Mouse (Mus musculus): ENCODE results near the gene Tulp1. TPM values are rescaled to one million over a fixed set of nuclear protein-coding genes. Genes with fewer than 3 reads are reported as not detected.
A peak's percentile ranks its signal among the peaks of the same experiment; 100 is the strongest.
"Not testable (repeated sequence)": the region's sequence is repeated elsewhere in the genome, so short reads cannot be mapped to it uniquely, and the experiment has no call there.

The Tulp1 gene
- polyA plus RNA-seq (2015; fragmentation: Nextera tagmentation; extraction: Ambion mirVana), result 1.3 and 1.9 TPM in 2 replicates

DNA sequence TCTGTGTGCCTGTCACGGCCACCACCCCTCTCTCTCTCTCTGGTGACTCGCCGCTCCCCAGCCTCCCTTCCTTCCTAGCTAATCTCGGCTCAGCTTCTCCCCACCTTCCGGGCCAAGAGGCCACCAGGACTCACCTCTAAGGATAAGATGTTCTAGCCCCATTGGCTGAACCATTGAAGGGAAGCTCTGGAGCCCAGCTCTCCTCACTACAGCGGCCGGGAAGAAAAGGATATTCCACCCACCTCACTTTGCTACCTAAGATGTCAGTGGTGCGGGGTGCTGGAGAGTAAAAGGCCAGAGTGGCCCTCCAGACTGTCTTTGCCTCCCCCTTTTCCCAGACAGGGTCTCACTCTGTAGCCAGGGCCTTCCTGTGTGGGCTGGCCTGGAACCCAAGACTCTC is at the start of gene Tulp1:
TSS of gene Tulp1 (minus strand) at position 101 of the 400 bp plus-strand sequence.
- Histone ChIP-seq H3K4me2 (peak within 1 kb of the TSS; percentile 35), H3K27ac (no peak within 1 kb of the TSS), H3K4me3 (peak within 1 kb of the TSS; percentile 12; the same call in 1 of the 2 replicates), H3K36me3 (replicated peaks) (no peaks in the 10 kb centered on the region), H3K27me3 (replicated peaks) (peaks cover 44% of the 10 kb centered on the region), H3K9me3 (no peaks in the 10 kb centered on the region), H3K4me1 (peaks cover 23% of the 10 kb centered on the region), H3K9ac (no peak within 1 kb of the TSS)
- WGBS, result 14% methylated on average over 8 of the region's 8 CpGs
- ATAC-seq (replicated peaks), result no peak

DNA sequence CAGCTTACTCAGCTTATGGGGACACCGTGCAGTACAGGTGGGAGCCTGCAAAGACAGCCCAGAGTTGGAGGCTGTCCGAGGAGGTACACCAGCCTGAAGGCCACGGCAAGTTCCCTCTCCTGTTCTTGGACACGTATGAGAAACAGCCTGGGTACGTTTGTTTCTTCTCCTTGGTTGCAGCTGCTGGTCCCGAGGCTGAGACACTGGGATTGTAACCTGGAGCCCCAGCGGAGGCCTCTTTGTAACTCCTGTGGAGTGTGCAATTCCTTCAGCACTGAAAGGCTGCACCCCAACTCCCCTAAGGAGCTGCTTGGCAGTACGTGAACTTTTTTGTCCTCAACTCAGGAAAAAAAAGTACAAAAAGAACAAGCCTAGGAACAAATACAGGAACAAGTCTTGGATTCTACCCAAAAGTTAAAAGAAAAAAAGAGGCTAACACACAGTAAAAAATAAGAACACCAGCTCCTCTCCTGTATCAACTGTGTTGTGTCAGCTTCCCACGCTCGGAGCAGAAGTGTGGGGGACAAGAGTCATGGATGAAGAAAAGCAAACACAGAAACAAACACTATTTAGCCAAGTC is 46.4 kb upstream of the Tulp1 start:
- Histone ChIP-seq H3K27ac (no peak overlapping the region), H3K27me3 (replicated peaks) (no peaks in the 10 kb centered on the region), H3K9me3 (no peaks in the 10 kb centered on the region), H3K4me3 (no peak overlapping the region), H3K4me1 (no peaks in the 10 kb centered on the region), H3K4me2 (no peak overlapping the region), H3K9ac (no peak overlapping the region), H3K36me3 (replicated peaks) (peaks cover 10% of the 10 kb centered on the region; the same call in 1 of the 2 replicates)
- no peak for ATAC-seq (replicated peaks)
- WGBS, result 84% methylated on average over 10 of the region's 10 CpGs

DNA sequence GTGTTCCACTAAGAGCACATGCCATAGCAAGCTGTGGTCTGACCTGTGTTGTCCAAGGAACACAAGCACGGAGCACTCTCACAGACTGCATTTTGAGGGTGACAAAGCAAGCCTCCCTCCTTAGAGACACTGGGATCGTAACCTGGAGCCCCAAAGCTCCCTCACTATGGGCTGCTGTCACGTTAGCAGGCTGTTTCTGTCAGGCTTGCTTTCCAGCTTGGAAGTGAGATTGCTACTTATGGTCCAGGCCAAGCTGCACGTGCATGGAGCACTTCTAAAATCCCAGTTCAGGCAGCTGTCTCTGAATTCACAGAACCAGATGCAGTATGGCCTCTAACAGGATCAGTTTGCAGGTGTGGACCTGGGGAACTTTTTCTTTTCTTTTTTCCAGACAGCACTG is 45.7 kb upstream of the Tulp1 start:
- H3K4me3 ChIP-seq, result no peak overlapping the region
- no peak for ATAC-seq (replicated peaks)
- H3K27me3 ChIP-seq (replicated peaks), result no peaks in the 10 kb centered on the region
- no peak overlapping the region for H3K4me2 ChIP-seq
- H3K27ac ChIP-seq, result no peak overlapping the region
- WGBS, result 86% methylated on average over 4 of the region's 4 CpGs
- no peaks in the 10 kb centered on the region for H3K9me3 ChIP-seq
- no peak overlapping the region for H3K9ac ChIP-seq
- H3K36me3 ChIP-seq (replicated peaks), result peaks cover 10% of the 10 kb centered on the region; the same call in 1 of the 2 replicates
- no peaks in the 10 kb centered on the region for H3K4me1 ChIP-seq

DNA sequence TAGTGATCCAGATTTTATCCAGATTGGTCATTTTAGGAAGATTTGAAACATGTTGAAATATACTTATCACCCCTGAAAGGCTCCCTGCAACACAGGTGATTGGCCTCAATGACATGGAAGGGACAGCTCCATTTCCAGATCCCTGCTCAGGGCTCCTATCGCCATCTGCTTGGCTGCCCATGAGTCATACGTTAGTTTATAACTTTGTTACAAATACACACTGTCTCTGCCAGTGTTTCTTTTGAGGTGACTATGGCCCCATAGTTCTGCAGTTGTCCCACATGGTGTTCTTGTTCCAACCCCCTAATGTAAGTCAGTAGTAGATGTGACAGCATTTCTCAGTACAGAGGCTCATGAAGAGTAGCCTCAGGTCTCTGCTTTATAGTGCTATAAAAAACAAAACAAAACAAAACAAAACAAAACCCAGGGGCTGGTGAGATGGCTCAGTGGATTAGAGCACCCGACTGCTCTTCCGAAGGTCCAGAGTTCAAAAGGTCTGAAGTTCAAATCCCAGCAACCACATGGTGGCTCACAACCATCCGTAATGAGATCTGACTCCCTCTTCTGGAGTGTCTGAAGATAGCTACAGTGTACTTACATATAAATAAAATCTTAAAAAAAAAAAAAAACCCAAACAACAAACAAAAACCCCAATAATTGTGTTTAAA is 43.4 kb upstream of the Tulp1 start:
- ATAC-seq (replicated peaks), result no peak
- Histone ChIP-seq H3K27ac (no peak overlapping the region), H3K36me3 (replicated peaks) (peaks cover 10% of the 10 kb centered on the region; the same call in 1 of the 2 replicates), H3K9ac (no peak overlapping the region), H3K4me3 (no peak overlapping the region), H3K4me2 (no peak overlapping the region), H3K9me3 (no peaks in the 10 kb centered on the region), H3K27me3 (replicated peaks) (no peaks in the 10 kb centered on the region), H3K4me1 (no peaks in the 10 kb centered on the region)
- 84% methylated on average over 5 of the region's 5 CpGs for WGBS

DNA sequence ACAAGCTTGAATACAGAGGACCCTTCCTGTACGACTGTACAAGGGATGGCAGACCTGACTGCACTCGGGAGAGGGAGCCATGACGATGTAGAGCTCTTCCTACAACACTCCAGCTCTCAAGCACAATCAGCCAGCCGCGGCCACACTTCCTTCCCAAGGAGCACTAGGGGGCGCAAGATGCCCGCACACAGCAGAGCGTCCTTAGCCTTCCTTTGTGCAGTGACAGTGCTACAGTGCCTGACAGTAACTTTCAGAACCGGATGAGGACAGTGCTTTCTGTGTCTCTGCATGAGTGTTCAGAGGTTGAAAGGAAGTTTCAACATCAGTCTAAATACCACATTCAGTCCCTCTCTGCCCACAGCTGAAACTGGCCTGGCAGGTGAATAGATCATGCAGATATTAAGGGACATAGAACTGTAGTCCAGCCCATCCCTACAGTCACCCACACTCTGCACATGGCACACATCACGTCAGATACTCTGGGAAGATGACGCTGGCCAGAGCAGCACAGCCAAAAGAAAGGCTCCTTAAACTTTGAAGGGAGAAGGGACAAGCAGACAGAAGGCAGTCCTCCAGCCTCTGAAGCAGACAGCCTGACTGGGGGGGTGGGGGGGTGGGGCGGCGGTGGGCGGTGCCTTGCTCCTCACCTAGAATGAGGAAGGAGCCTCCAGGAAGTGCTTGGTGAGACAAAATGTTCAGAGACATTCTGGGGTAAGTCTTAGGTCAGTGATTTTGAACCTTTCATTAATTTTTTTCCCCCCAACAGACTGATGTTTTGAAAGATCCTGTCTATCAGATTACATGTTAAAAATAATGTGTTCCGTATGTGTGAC is 42.6 kb upstream of the Tulp1 start:
- Histone ChIP-seq H3K36me3 (replicated peaks) (peaks cover 8% of the 10 kb centered on the region; the same call in 1 of the 2 replicates), H3K4me2 (no peak overlapping the region), H3K4me1 (no peaks in the 10 kb centered on the region), H3K4me3 (no peak overlapping the region), H3K9ac (no peak overlapping the region), H3K27me3 (replicated peaks) (no peaks in the 10 kb centered on the region), H3K9me3 (no peaks in the 10 kb centered on the region), H3K27ac (0 out of 2 replicates have a peak overlapping the region, but pooled peaks have one; percentile 13)
- WGBS, result 47% methylated on average over 15 of the region's 15 CpGs
- ATAC-seq (replicated peaks), result peak; percentile 73; the same call in 1 of the 2 replicates

DNA sequence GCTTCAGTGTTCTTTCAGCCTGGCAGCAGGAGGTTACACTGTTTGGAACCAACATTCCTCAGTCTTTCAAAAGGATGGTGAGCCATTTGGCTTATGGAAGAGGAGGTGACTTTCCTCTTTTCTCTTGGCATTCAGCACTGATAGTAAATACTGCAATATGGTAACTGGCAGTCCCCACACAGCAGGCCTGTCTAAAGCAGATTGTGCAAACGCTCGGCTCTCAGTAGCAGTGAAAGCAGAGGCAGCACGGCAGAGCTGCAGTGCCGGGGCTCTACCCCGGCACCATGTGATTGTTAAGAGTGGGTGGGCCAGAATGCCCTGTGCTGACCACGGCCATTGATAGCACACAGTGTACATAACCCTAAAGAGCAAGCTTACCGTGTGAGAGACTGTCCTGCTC is 41.4 kb upstream of the Tulp1 start:
- Histone ChIP-seq H3K4me3 (no peak overlapping the region), H3K36me3 (replicated peaks) (peaks cover 8% of the 10 kb centered on the region; the same call in 1 of the 2 replicates), H3K27me3 (replicated peaks) (no peaks in the 10 kb centered on the region), H3K4me2 (no peak overlapping the region), H3K9ac (no peak overlapping the region), H3K9me3 (no peaks in the 10 kb centered on the region), H3K27ac (no peak overlapping the region), H3K4me1 (no peaks in the 10 kb centered on the region)
- no peak for ATAC-seq (replicated peaks)
- WGBS, result 90% methylated on average over 7 of the region's 7 CpGs

DNA sequence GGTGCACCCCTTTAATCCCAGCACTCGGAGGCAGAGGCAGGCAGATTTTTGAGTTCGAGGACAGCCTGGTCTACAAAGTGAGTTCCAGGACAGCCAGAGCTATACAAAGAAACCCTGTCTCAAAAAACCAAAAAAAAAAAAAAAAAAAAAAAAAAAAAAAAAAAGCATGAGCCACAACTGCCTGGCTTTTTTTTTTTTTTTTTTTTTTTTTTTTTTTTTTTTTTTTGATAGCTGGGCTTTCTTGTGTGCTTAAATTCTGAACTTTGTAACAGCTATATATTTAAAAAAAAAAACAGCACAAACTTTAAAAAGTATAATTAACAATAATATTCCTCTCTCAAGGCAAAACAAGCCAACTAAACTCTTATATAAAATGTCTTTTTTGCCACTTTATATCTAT is 39.7 kb upstream of the Tulp1 start:
- WGBS, result 100% methylated on average over 2 of the region's 2 CpGs
- H3K4me3 ChIP-seq; ATAC-seq (replicated peaks); H3K27ac ChIP-seq; H3K9ac ChIP-seq; H3K27me3 ChIP-seq (replicated peaks); H3K4me2 ChIP-seq; H3K4me1 ChIP-seq; H3K36me3 ChIP-seq (replicated peaks); H3K9me3 ChIP-seq: not testable (repeated sequence)

DNA sequence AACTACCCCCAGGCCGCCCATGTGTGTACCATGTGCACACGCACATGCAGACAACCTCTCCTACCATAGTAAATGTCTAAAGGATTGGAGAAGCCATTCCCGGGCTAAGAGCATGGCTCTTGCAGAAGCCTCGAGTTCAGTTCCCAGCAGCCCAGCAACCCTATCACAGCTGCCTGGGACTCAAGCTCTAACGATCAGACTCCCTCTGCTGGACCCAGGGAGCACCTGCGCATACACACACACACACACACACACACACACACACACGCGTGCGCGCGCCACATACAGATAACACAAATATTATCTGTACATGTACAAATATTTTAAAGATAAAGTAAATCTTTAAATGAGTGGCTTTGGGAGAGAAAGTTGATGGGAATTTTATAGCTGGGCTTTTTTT is 39.3 kb upstream of the Tulp1 start:
- Histone ChIP-seq H3K4me1 (no peaks in the 10 kb centered on the region), H3K4me3 (no peak overlapping the region), H3K9me3 (no peaks in the 10 kb centered on the region), H3K27me3 (replicated peaks) (no peaks in the 10 kb centered on the region), H3K4me2 (no peak overlapping the region), H3K27ac (no peak overlapping the region), H3K9ac (no peak overlapping the region), H3K36me3 (replicated peaks) (0 out of 2 replicates have a peak, but pooled peaks cover 3% of the 10 kb centered on the region)
- 95% methylated on average over 11 of the region's 11 CpGs for WGBS
- no peak for ATAC-seq (replicated peaks)

DNA sequence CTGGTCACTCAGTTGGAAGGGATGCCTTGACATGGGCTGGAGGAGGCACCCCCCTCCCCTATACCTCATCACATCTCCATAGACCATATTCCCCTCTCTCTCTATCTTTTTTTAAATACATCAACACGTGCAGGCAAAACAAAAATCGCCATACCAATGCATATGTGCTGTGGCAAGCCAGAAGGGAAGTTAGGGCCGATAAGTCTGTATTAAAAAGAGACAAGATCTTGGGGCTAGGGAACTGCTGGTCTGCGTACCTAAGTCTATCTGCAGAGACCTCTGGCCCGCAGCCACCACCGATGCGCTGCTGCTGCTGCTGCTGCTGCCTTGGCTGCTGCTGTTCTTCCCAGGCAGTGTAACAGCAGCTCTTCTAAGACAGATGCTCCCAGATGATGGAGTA is 30.0 kb upstream of the Tulp1 start:
- no peak overlapping the region for H3K4me3 ChIP-seq
- no peak overlapping the region for H3K4me2 ChIP-seq
- H3K4me1 ChIP-seq, result no peaks in the 10 kb centered on the region; the same call in 1 of the 2 replicates
- H3K27me3 ChIP-seq (replicated peaks), result no peaks in the 10 kb centered on the region
- ATAC-seq (replicated peaks), result no peak
- H3K9me3 ChIP-seq, result no peaks in the 10 kb centered on the region
- WGBS, result 92% methylated on average over 7 of the region's 7 CpGs
- 0 out of 2 replicates have a peak, but pooled peaks cover 2% of the 10 kb centered on the region for H3K36me3 ChIP-seq (replicated peaks)
- no peak overlapping the region for H3K9ac ChIP-seq
- no peak overlapping the region for H3K27ac ChIP-seq

DNA sequence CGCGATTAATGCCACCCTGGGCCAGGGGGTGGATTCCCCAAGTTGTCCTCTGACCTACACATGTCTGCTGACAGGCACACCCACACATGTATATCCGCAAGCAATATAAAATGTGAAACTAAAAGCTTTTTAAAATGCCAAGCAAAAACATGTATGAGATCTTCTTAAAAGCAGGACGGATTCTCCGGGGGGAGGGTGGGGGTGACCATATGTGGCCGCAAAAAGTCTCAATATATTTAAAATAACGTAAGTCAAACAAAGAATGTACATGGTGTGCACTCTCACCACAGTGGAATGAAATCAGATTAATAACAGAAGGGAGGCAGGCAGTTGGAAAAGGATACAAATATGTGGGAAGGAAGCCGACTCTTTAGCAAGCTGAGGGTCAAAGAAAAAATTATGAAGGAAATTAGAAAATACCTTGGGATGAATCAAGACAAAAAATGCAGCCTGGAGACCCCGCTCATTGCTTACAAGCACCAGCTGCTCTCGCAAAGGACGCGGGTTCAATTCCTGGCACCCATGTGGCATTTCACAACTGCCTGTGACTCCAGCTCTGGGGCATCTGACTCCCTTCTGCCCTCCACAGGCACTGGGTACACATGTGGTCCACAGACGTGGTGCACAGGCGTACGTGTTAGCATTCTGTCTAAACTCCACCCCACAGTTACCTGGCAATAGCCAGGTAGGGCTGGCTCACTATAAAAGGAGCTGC is 29.2 kb upstream of the Tulp1 start:
- no peak overlapping the region for H3K4me3 ChIP-seq
- ATAC-seq (replicated peaks), result no peak
- H3K4me2 ChIP-seq, result no peak overlapping the region
- no peak overlapping the region for H3K9ac ChIP-seq
- H3K9me3 ChIP-seq, result no peaks in the 10 kb centered on the region
- no peaks in the 10 kb centered on the region; the same call in 1 of the 2 replicates for H3K4me1 ChIP-seq
- H3K27me3 ChIP-seq (replicated peaks), result no peaks in the 10 kb centered on the region
- 0 out of 2 replicates have a peak, but pooled peaks cover 2% of the 10 kb centered on the region for H3K36me3 ChIP-seq (replicated peaks)
- WGBS, result 91% methylated on average over 15 of the region's 15 CpGs
- no peak overlapping the region for H3K27ac ChIP-seq

DNA sequence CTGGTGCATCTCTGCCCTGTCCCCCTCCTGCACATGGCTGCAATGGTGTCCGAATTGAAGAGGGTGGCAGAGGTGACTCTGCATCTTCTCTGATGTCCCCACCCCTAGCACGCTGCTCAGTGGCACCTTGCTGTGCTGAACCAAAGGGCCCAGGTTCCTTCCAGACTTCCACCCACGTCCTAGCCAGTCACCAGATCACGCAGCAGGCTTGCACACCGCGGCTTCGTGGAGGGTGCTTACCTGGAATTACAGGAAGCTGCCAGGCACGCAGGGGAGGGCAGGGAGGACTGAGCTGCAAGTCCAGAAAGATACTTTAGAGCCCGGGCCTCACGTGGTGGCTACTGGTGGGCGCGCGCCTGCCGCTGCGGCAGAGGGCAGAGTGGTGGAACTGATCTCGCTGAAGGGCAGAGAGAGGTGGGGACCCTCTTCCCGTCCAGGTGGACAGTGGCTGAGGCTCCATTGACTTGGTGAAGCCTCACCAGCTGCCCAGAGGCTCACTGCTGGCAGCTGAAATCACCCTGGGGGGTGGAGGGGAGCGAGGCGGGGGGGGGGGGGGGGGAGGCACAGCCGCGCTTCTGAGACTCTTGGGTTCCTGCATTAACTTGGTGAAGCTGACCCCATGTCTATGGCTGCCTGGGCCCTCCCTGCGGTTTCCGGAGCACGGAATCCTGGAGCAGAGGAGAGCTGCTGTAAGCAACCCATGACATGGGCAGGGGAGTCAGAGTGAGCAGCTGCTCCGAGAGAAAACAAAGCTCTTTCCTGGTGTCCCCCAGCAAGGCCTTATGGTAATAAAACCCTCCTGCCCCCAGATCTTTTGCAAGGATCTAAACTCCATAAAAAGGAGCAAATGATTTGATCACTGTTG is 26.8 kb upstream of the Tulp1 start:
- no peaks in the 10 kb centered on the region for H3K9me3 ChIP-seq
- ATAC-seq (replicated peaks), result no peak
- H3K4me3 ChIP-seq, result no peak overlapping the region
- no peaks in the 10 kb centered on the region; the same call in 1 of the 2 replicates for H3K4me1 ChIP-seq
- WGBS, result 8% methylated on average over 24 of the region's 25 CpGs
- no peaks in the 10 kb centered on the region for H3K27me3 ChIP-seq (replicated peaks)
- peak overlapping the region; percentile 5; the same call in 1 of the 2 replicates for H3K4me2 ChIP-seq
- no peaks in the 10 kb centered on the region for H3K36me3 ChIP-seq (replicated peaks)
- H3K27ac ChIP-seq, result no peak overlapping the region
- no peak overlapping the region for H3K9ac ChIP-seq

Data from midbrain, embryonic 15.5 days (tissue).